Mouse (Mus musculus) stomach, embryonic 15.5 days (tissue): Measurements from ENCODE around the gene Slc27a3. TPM values are rescaled to one million over a fixed set of nuclear protein-coding genes. Genes with fewer than 3 reads are reported as not detected.
A peak's percentile ranks its signal among the peaks of the same experiment; 100 is the strongest.

Experiments used
- ATAC-seq: fragments of 200-750 bp; cut with Nextera tagmentation; 2 replicates; pipeline ENCODE4 v1.8.0; 2017; ENCODE audit warnings: low read depth, moderate number of reproducible peaks, moderate TSS enrichment; ENCODE audit not compliant: insufficient read depth, low FRiP score
- H3K27ac ChIP-seq: fragments of 300-500 bp; sonication (generic); 2 replicates; pipeline ENCODE4 v1.5.1; 2015; ENCODE audit warnings: mild to moderate bottlenecking, inconsistent platforms
- H3K27me3 ChIP-seq: fragments of 300-500 bp; sonication (generic); replicated peaks from 2 replicates; pipeline ENCODE4 v1.6.1; 2015; ENCODE audit warnings: inconsistent platforms
- H3K36me3 ChIP-seq: fragments of 300-500 bp; sonication (generic); 2 replicates; pipeline ENCODE4 v1.6.1; 2015; ENCODE audit warnings: inconsistent platforms
- H3K4me1 ChIP-seq: fragments of 300-500 bp; sonication (generic); 2 replicates; pipeline ENCODE4 v1.6.1; 2015; ENCODE audit warnings: inconsistent platforms
- H3K4me2 ChIP-seq: fragments of 300-500 bp; sonication (generic); 2 replicates; pipeline ENCODE4 v1.6.1; 2015; ENCODE audit warnings: mild to moderate bottlenecking, inconsistent platforms
- H3K4me3 ChIP-seq: fragments of 300-500 bp; sonication (generic); replicated peaks from 2 replicates; pipeline ENCODE4 v1.5.1; 2015; ENCODE audit warnings: inconsistent platforms
- H3K9ac ChIP-seq: fragments of 300-500 bp; sonication (generic); 2 replicates; pipeline ENCODE4 v1.6.1; 2015; ENCODE audit warnings: inconsistent platforms
- H3K9me3 ChIP-seq: fragments of 300-500 bp; sonication (generic); 2 replicates; pipeline ENCODE4 v1.6.1; 2016; ENCODE audit warnings: inconsistent platforms
- WGBS: fragments of 180-500 bp; shearing (Covaris S2); methylation state at CpG from one replicate; pipeline ENCODE4 v1.1.7; 2015; 5-methylcytosine and 5-hydroxymethylcytosine counted together
- polyA plus RNA-seq: library from polyadenylated mRNA; unstranded; fragments of >200 nt; fragmentation: Nextera tagmentation; extraction: Ambion mirVana; gene quantifications from 2 replicates; pipeline ENCODE4 v1.2.1, GENCODE M21; 2015

The Slc27a3 gene
- polyA plus RNA-seq = 14.5 and 16.1 TPM in 2 replicates

- peak within 1 kb of the TSS; percentile 67 for H3K4me3 ChIP-seq
- peaks cover 29% of the 10 kb centered on the region for H3K36me3 ChIP-seq
- peak within 1 kb of the TSS; percentile 83 for H3K27ac ChIP-seq
- peaks cover 35% of the 10 kb centered on the region for H3K4me1 ChIP-seq
- peak within 1 kb of the TSS; percentile 58 for H3K9ac ChIP-seq
- H3K27me3 ChIP-seq = no peaks in the 10 kb centered on the region
- WGBS = 1% methylated on average over 55 of the region's 55 CpGs
- H3K9me3 ChIP-seq = no peaks in the 10 kb centered on the region
- peak; percentile 56 for ATAC-seq
- H3K4me2 ChIP-seq = peak within 1 kb of the TSS; percentile 98
Measured at GRCm38 (mm10) chr3:90389511-90390490, at the start of gene Slc27a3. TSS of gene Slc27a3 (minus strand) at chr3:90389938.

GRCm38 (mm10) chr3:90437131-90437530 is 47.4 kb upstream of the Slc27a3 start:
- Histone ChIP-seq H3K4me2 (no peak overlapping the region), H3K9ac (no peak overlapping the region), H3K36me3 (no peaks in the 10 kb centered on the region), H3K27me3 (no peaks in the 10 kb centered on the region), H3K9me3 (no peaks in the 10 kb centered on the region), H3K27ac (no peak overlapping the region), H3K4me1 (peaks cover 7% of the 10 kb centered on the region), H3K4me3 (no peak overlapping the region)
- WGBS = 62% methylated on average over 4 of the region's 4 CpGs
- no peak for ATAC-seq

GRCm38 (mm10) chr3:90434073-90434730 is 44.5 kb upstream of the Slc27a3 start:
- Histone ChIP-seq H3K27ac (peak overlapping the region; percentile 95), H3K36me3 (no peaks in the 10 kb centered on the region), H3K4me2 (peak overlapping the region; percentile 81), H3K9me3 (no peaks in the 10 kb centered on the region), H3K4me3 (peak overlapping the region; percentile 70), H3K9ac (no peak overlapping the region), H3K27me3 (no peaks in the 10 kb centered on the region), H3K4me1 (peaks cover 21% of the 10 kb centered on the region)
- ATAC-seq = no peak
- WGBS = 51% methylated on average over 11 of the region's 11 CpGs

- Histone ChIP-seq H3K4me1 (peaks cover 21% of the 10 kb centered on the region), H3K27me3 (no peaks in the 10 kb centered on the region), H3K27ac (peak within 1 kb of the TSS; percentile 95), H3K9me3 (no peaks in the 10 kb centered on the region), H3K4me2 (peak within 1 kb of the TSS; percentile 91), H3K4me3 (peak within 1 kb of the TSS; percentile 70), H3K9ac (peak within 1 kb of the TSS; percentile 77), H3K36me3 (no peaks in the 10 kb centered on the region)
- ATAC-seq = peak; percentile 99
- under 1% methylated on average over 52 of the region's 52 CpGs for WGBS
Measured at GRCm38 (mm10) chr3:90433381-90434020, 43.8 kb upstream of the Slc27a3 start, which contains the start of gene Ints3. TSS of gene Ints3 (minus strand) at chr3:90433622.

- no peaks in the 10 kb centered on the region for H3K27me3 ChIP-seq
- peak overlapping the region; percentile 91 for H3K4me2 ChIP-seq
- no peak for ATAC-seq
- H3K4me3 ChIP-seq = peak overlapping the region; percentile 70
- peak overlapping the region; percentile 77 for H3K9ac ChIP-seq
- H3K9me3 ChIP-seq = no peaks in the 10 kb centered on the region
- H3K4me1 ChIP-seq = peaks cover 21% of the 10 kb centered on the region
- H3K36me3 ChIP-seq = no peaks in the 10 kb centered on the region
- 0% methylated on average over 12 of the region's 12 CpGs for WGBS
- peak overlapping the region; percentile 95 for H3K27ac ChIP-seq
Measured at GRCm38 (mm10) chr3:90432811-90433219, 43.1 kb upstream of the Slc27a3 start.

- WGBS = 15% methylated on average over 2 of the region's 2 CpGs
- Histone ChIP-seq H3K4me1 (peaks cover 21% of the 10 kb centered on the region), H3K27ac (peak overlapping the region; percentile 95; the same call in 1 of the 2 replicates), H3K36me3 (no peaks in the 10 kb centered on the region), H3K9me3 (no peaks in the 10 kb centered on the region), H3K4me3 (peak overlapping the region; percentile 70), H3K27me3 (no peaks in the 10 kb centered on the region), H3K4me2 (peak overlapping the region; percentile 91), H3K9ac (peak overlapping the region; percentile 77; the same call in 1 of the 2 replicates)
- ATAC-seq = no peak
Measured at GRCm38 (mm10) chr3:90432348-90432747, 42.6 kb upstream of the Slc27a3 start.

- WGBS = 78% methylated on average over 3 of the region's 3 CpGs
- peaks cover 21% of the 10 kb centered on the region for H3K4me1 ChIP-seq
- no peak overlapping the region for H3K27ac ChIP-seq
- no peaks in the 10 kb centered on the region for H3K9me3 ChIP-seq
- H3K36me3 ChIP-seq = 0 out of 2 replicates have a peak, but pooled peaks cover 4% of the 10 kb centered on the region
- H3K27me3 ChIP-seq = no peaks in the 10 kb centered on the region
- no peak overlapping the region for H3K9ac ChIP-seq
- no peak overlapping the region for H3K4me3 ChIP-seq
- no peak overlapping the region for H3K4me2 ChIP-seq
- ATAC-seq = no peak
Measured at GRCm38 (mm10) chr3:90429576-90429975, 39.8 kb upstream of the Slc27a3 start.

GRCm38 (mm10) chr3:90428186-90428585 is 38.4 kb upstream of the Slc27a3 start:
- no peak for ATAC-seq
- Histone ChIP-seq H3K36me3 (peaks cover 10% of the 10 kb centered on the region), H3K4me2 (no peak overlapping the region), H3K9ac (no peak overlapping the region), H3K4me3 (no peak overlapping the region), H3K27me3 (no peaks in the 10 kb centered on the region), H3K9me3 (no peaks in the 10 kb centered on the region), H3K27ac (no peak overlapping the region), H3K4me1 (peaks cover 17% of the 10 kb centered on the region)
- 63% methylated on average over 6 of the region's 6 CpGs for WGBS

GRCm38 (mm10) chr3:90427574-90427973 is 37.8 kb upstream of the Slc27a3 start:
- H3K4me2 ChIP-seq = no peak overlapping the region
- WGBS = 69% methylated on average over 1 of the region's 1 CpGs
- H3K36me3 ChIP-seq = peaks cover 16% of the 10 kb centered on the region
- no peak overlapping the region for H3K9ac ChIP-seq
- no peak overlapping the region for H3K27ac ChIP-seq
- no peaks in the 10 kb centered on the region for H3K9me3 ChIP-seq
- no peaks in the 10 kb centered on the region for H3K27me3 ChIP-seq
- peaks cover 17% of the 10 kb centered on the region for H3K4me1 ChIP-seq
- ATAC-seq = no peak
- H3K4me3 ChIP-seq = no peak overlapping the region

- Histone ChIP-seq H3K4me2 (no peak overlapping the region), H3K27me3 (no peaks in the 10 kb centered on the region), H3K27ac (no peak overlapping the region), H3K9me3 (no peaks in the 10 kb centered on the region), H3K9ac (no peak overlapping the region), H3K4me3 (no peak overlapping the region), H3K4me1 (peaks cover 4% of the 10 kb centered on the region; the same call in 1 of the 2 replicates), H3K36me3 (peaks cover 24% of the 10 kb centered on the region)
- no peak for ATAC-seq
- WGBS = 72% methylated on average over 2 of the region's 2 CpGs
Measured at GRCm38 (mm10) chr3:90425499-90425898, 35.8 kb upstream of the Slc27a3 start.

GRCm38 (mm10) chr3:90423549-90423948 is 33.8 kb upstream of the Slc27a3 start:
- Histone ChIP-seq H3K27me3 (no peaks in the 10 kb centered on the region), H3K4me3 (no peak overlapping the region), H3K27ac (no peak overlapping the region), H3K9ac (no peak overlapping the region), H3K9me3 (no peaks in the 10 kb centered on the region), H3K4me2 (no peak overlapping the region), H3K36me3 (peaks cover 32% of the 10 kb centered on the region), H3K4me1 (no peaks in the 10 kb centered on the region; the same call in 1 of the 2 replicates)
- ATAC-seq = no peak
